Mouse (Mus musculus) heart, postnatal 14 days (tissue): Measurements from ENCODE around the gene Vps52. TPM values are rescaled to one million over a fixed set of nuclear protein-coding genes. Genes with fewer than 3 reads are reported as not detected.
"Not testable (repeated sequence)": the region's sequence is repeated elsewhere in the genome, so short reads cannot be mapped to it uniquely, and the experiment has no call there.

ENCODE experiments used
- DNase-seq, 2 experiments: peaks; one replicate each; pipeline ENCODE4 v3.0.0; 2021 to 2022
- intact Hi-C: fragments of 180-260 bp; cut with DNase I; formaldehyde crosslinking; loops from one replicate; pipeline ENCODE4 v1.15.1; 2025
- total RNA-seq, 2 experiments: library from RNA; stranded (reverse); gene quantifications; 2 replicates each; pipeline ENCODE4 v1.2.3; 2021

Gene Vps52
- total RNA-seq, 2 experiments from 2014 or later, result 35.0 to 37.8 TPM

GRCm38 (mm10) chr17:33959948-33960347 is 4.3 kb downstream of the Vps52 start:
- intact Hi-C loops, result loop anchor here (5.0 kb wide), 1 partner anchor 62 kb away; the partner anchor contains the start of gene Ring1
- DNase-seq, result no peak

GRCm38 (mm10) chr17:33962876-33963275 is 7.3 kb downstream of the Vps52 start:
- no peak for DNase-seq
- intact Hi-C loops, result no loop called here

- DNase-seq, result no peak
- intact Hi-C loops, result loop anchor here (5.0 kb wide), 1 partner anchor 37 kb away; the partner anchor contains the start of gene H2-K1
Measured at GRCm38 (mm10) chr17:33965082-33965845, 9.7 kb downstream of the Vps52 start.

- no peak for DNase-seq
- intact Hi-C loops, result loop anchor here (1.0 to 5.0 kb wide), 2 partner anchors 36 to 1337 kb away; partner anchors contain the start of gene H2-K1
Measured at GRCm38 (mm10) chr17:33965846-33966550, 10.4 kb downstream of the Vps52 start.

GRCm38 (mm10) chr17:33968489-33968888 is 12.9 kb downstream of the Vps52 start:
- peak; percentile 78 to 85 for DNase-seq
- intact Hi-C loops, result loop anchor here (1.0 to 5.0 kb wide), 2 partner anchors 14 to 34 kb away; partner anchors contain the start of gene H2-K1

- intact Hi-C loops, result loop anchor here (1.0 to 5.0 kb wide), 3 partner anchors 13 to 1333 kb away; partner anchors contain the start of gene H2-K1
- DNase-seq, result peak in 1 of 2 experiments; percentile 44
Measured at GRCm38 (mm10) chr17:33968927-33969326, 13.3 kb downstream of the Vps52 start.

DNA sequence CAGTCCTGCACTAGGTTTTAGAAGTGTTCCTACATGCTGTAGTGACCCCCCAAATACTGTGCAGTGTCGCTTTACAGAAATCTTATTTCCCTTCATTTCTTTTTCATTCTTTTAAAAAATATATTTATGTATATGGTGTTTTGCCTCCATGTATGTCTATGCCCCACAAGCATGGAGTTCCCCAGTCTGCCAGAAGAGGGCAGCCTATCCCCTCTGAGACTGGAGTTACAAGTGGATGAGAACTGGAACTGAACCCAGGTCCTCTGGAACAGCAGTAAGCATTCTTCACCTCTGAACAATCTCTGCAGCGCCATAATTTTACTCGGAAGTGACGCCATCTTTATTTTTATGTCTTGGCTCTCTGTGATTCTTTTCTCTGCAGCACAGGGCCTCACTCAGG is 13.8 kb downstream of the Vps52 start:
- intact Hi-C loops, result loop anchor here (1.0 to 5.0 kb wide), 2 partner anchors 33 to 1333 kb away; partner anchors contain the start of gene H2-K1
- no peak for DNase-seq

- DNase-seq, result peak in 1 of 2 experiments; percentile 52
- intact Hi-C loops, result no loop called here
Measured at GRCm38 (mm10) chr17:33972691-33973090, 17.1 kb downstream of the Vps52 start.

- intact Hi-C loops, result no loop called here
- no peak for DNase-seq
Measured at GRCm38 (mm10) chr17:33973572-33973971, 18.0 kb downstream of the Vps52 start.

DNA sequence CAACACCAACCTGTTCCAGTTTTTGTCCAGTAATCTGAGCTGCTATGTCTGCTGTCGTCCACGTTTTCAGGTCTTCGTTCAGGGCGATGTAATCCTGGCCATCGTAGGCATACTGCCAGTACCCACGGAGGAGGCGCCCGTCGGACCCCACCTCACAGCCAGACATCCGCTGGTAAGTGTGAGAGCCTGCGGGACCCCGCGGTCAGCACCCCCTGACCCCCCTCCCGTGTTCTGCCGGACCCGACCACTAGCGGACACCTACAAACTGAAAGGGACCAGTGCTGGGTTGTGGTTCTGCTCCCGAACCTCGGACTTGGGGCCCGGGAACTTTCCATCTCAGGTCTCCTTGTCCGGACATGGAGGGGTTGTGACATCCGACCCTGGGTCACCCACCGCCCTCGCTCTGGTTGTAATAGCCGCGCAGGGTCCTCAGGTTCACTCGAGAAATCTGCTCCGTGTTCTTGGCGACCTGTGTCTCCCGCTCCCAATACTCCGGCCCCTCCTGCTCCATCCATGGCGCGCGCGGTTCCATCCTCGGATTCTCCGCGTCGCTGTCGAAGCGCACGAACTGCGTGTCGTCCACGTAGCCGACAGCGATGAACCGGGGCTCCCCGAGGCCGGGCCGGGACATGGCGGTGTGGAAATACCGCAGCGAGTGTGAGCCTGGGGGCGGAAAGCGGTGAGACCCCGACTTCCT is 22.4 kb downstream of the Vps52 start:
- intact Hi-C loops, result no loop called here

GRCm38 (mm10) chr17:33978631-33979031 is 23.0 kb downstream of the Vps52 start:
- DNase-seq, result peak; percentile 69 to 74
- intact Hi-C loops, result no loop called here

More for the DNA sequence above, 22.4 kb downstream of the Vps52 start:
- DNase-seq, result no peak

- intact Hi-C loops, result no loop called here
- DNase-seq, result no peak
Measured at GRCm38 (mm10) chr17:33979512-33980050, 24.0 kb downstream of the Vps52 start.

DNA sequence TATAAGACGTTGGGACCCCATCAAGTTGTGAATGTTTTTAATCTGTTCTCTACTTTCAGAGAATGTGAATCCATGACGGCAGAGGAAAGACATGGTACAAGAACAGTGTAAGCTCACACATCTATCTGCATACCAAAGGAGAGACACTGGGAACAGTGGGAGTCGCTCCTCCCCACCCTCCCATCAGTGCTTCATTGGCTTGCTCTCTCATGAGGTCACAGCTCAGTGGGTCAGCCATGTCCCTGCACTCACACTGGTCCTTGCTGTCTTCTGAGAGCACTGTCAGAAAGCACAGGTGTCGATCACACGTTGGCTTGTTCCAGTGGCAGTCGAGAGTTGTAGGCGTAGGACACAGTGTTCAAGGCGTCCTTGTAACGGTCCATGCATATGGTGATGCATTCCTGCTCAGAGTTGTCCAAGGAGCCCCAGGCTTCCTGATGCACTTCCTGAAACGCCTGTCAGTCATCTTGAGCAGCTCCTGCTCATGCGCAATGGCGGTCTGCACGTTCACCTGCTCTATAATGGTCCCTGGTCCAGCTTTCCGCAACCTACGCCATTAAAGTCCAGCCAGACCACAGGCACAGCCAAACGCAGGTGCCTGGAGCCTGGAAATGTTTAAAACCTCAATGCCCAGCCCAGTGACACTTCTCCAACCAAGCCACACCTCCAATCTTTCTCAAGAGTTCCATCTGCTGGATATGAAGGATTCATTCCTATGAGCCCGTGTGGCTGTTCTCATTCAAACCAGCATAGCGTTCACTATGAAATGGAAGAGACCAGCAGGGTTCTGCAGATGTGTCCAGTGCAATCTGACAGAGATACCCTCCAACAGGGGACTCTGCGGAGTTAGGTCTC is 24.8 kb downstream of the Vps52 start:
- no peak for DNase-seq
- intact Hi-C loops, result no loop called here

DNA sequence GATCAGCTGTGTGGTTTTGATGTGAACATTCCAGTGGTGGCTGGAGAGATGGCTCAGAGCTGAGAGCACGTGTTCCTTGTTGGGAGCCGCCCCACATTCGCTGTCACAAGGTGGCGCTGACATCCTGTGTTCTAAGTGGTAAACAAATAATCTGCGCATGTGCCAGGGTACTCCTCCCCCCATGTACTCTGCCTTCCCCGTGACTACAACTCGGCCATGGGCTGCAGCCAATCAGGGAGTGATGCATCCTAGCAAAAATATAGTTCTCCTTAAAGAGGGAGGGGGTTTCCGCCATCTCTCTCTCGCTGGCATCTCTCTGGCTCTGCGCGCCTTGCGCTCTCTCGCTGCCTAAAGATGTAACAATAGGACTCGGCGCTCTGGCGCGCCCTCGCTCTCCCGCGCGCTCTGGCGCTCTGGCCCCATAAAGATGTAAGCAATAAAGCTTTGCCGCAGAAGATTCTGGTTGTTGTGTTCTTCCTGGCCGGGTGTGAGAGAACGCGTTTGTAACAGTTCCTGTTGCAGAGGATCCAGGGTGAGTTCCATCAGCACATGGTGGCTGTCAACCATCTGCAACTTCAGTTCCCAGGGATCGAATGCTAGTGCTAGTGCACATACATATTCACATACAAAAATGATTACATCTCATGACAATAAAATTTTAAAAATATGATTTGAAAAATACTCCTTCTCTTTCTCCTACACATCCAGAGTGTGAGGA is 25.7 kb downstream of the Vps52 start:
- peak; percentile 83 to 88 for DNase-seq
- intact Hi-C loops, result not testable (repeated sequence)

GRCm38 (mm10) chr17:33982136-33982535 is 26.5 kb downstream of the Vps52 start:
- intact Hi-C loops, result loop anchor here (1.0 kb wide), 1 partner anchor 14 kb away; no protein-coding TSS in a partner anchor
- peak; percentile 68 to 77 for DNase-seq

- DNase-seq, result peak; percentile 53 to 76
- intact Hi-C loops, result no loop called here
Measured at GRCm38 (mm10) chr17:33991788-33992664, 36.4 kb downstream of the Vps52 start.

GRCm38 (mm10) chr17:33994959-33995358 is 39.3 kb downstream of the Vps52 start:
- intact Hi-C loops, result no loop called here

GRCm38 (mm10) chr17:33995651-33996050 is 40.0 kb downstream of the Vps52 start:
- no peak for DNase-seq
- intact Hi-C loops, result no loop called here

More at GRCm38 (mm10) chr17:33994959-33995358, 39.3 kb downstream of the Vps52 start:
- no peak for DNase-seq
